Mouse (Mus musculus): Measurements from ENCODE around the gene Epb41l1.

GRCm38 (mm10) chr2:156393155-156393828 lies 27.4 kb upstream of the Epb41l1 start:
- TF ChIP-seq CTCF (IDR thresholded peaks at IDR 0.05; ENCODE audit: borderline replicate concordance, extremely low read depth, insufficient read depth, insufficient read length) (no peak), POLR2A (IDR thresholded peaks at IDR 0.05; ENCODE audit: borderline replicate concordance, extremely low read depth, insufficient read depth, insufficient read length, poor library complexity, severe bottlenecking) (no peak)

Data from brain, embryonic 14.5 days (tissue).